Mouse (Mus musculus) liver, embryonic 18 days (tissue): ENCODE data around the gene Cdh18. TPM values are rescaled to one million over a fixed set of nuclear protein-coding genes. Genes with fewer than 3 reads are reported as not detected.

Experiments used
- polyA plus RNA-seq: library from polyadenylated mRNA; depleted of rRNA; stranded (reverse); fragments of >200 nt; gene quantifications from 2 replicates; pipeline ENCODE4 v1.2.3, GENCODE M21; 2012; rRNA removed

The Cdh18 gene
- polyA plus RNA-seq, result 0.02 TPM in 1 of 2 replicates, not detected in the other

GRCm38 (mm10) chr15:22548711-22549271 is at the start of gene Cdh18:
Cdh18 (plus strand) TSS chr15:22549022.

